Mouse (Mus musculus) E14TG2a.4 (cell line): ENCODE measurements around the gene Mpg.

ENCODE experiments used
- CTCF ChIP-seq: conservative IDR thresholded peaks from 2 replicates; pipeline ENCODE4 v1.5.1; 2014; ENCODE audit warnings: low read length
- NANOG ChIP-seq: IDR thresholded peaks from 2 replicates; pipeline ENCODE4 v1.6.1; 2014; ENCODE audit warnings: borderline replicate concordance, low read length, mixed read lengths

- TF ChIP-seq CTCF (no peak), NANOG (no peak)
Measured at GRCm38 (mm10) chr11:32231125-32231524, 4.8 kb downstream of the Mpg start.
